Comparison of ENCODE assay signal across 8 mouse cellular contexts in genomic region chr11:59505351-59505838, GRCm38 (mm10). TPM values are rescaled to one million over a fixed set of nuclear protein-coding genes. Genes with fewer than 3 reads are reported as not detected.
DNase-seq lines count a peak whose midpoint lies in the region; ATAC-seq and TF ChIP-seq lines count a peak whose summit lies in the region.

No protein-coding gene starts in this region.

- H3K9me3 ChIP-seq in ES-E14 (ENCODE audit: control insufficient read depth, insufficient read depth, low read depth, low read length) = no peaks in the 10 kb centered on the region
- H3K9me3 ChIP-seq in forebrain, embryonic 14.5 days (replicated peaks; ENCODE audit: control insufficient read depth, low read length) = no peaks in the 10 kb centered on the region
- no peaks in the 10 kb centered on the region for H3K9me3 ChIP-seq in hindbrain, embryonic 11.5 days (ENCODE audit: control insufficient read depth, low read length)

- peak overlapping the region; percentile 91 for H3K27ac ChIP-seq in ES-E14 (ENCODE audit: insufficient read depth, low read depth, low read length, poor library complexity, severe bottlenecking)
- H3K27ac ChIP-seq in forebrain, embryonic 14.5 days (ENCODE audit: low read depth, low read length) = peak overlapping the region; percentile 87
- peak overlapping the region; percentile 82 for H3K27ac ChIP-seq in hindbrain, embryonic 11.5 days (ENCODE audit: low read depth, low read length)

- peak overlapping the region; percentile 88 to 95 for H3K4me3 ChIP-seq in ES-E14 (ENCODE audit: insufficient read depth in 1 of 2, low read depth in 1 of 2, low read length in 2 of 2, poor library complexity in 1 of 2, severe bottlenecking in 1 of 2)
- H3K4me3 ChIP-seq in forebrain, embryonic 14.5 days (ENCODE audit: low read depth, low read length) = peak overlapping the region; percentile 64
- H3K4me3 ChIP-seq in hindbrain, embryonic 11.5 days (ENCODE audit: low read depth, low read length) = peak overlapping the region; percentile 78

- ATAC-seq in forebrain, embryonic 14.5 days = peak; percentile 71
- peak; percentile 76 for ATAC-seq in hindbrain, embryonic 11.5 days (ENCODE audit: low FRiP score)

- in situ Hi-C loops in ES-E14 (cut with MboI; ENCODE audit: low sequenced_read_pairs in 2 of 2, unreplicated experiment in 2 of 2) = no loop called here

- peaks cover 2 to 8% of the 10 kb centered on the region in 2 experiments; a peak in 1 of 4 replicates for H3K4me1 ChIP-seq in ES-E14 (ENCODE audit: control insufficient read depth in 2 of 2, insufficient read depth in 2 of 2, low read length in 2 of 2, poor library complexity in 1 of 2)
- peaks cover 10% of the 10 kb centered on the region for H3K4me1 ChIP-seq in forebrain, embryonic 14.5 days (ENCODE audit: control insufficient read depth, insufficient read depth, low read length)
- H3K4me1 ChIP-seq in hindbrain, embryonic 11.5 days (replicated peaks; ENCODE audit: control insufficient read depth, insufficient read depth, low read length) = peaks cover 9% of the 10 kb centered on the region

- peak overlapping the region; percentile 88 for H3K4me2 ChIP-seq in forebrain, embryonic 14.5 days (ENCODE audit: low read length)
- H3K4me2 ChIP-seq in hindbrain, embryonic 11.5 days (replicated peaks; ENCODE audit: low read depth, low read length) = peak overlapping the region; percentile 86

- WGBS in forebrain, embryonic 14.5 days = under 1% methylated on average over 21 of the region's 21 CpGs
- whole genome bisulfite sequencing in hindbrain, embryonic 11.5 days = 0% methylated on average over 21 of the region's 21 CpGs

- H3K9ac ChIP-seq in ES-E14 (ENCODE audit: insufficient read depth, low read depth, low read length, poor library complexity, severe bottlenecking) = peak overlapping the region; percentile 92
- peak overlapping the region; percentile 87 for H3K9ac ChIP-seq in forebrain, embryonic 14.5 days (ENCODE audit: low read length)
- H3K9ac ChIP-seq in hindbrain, embryonic 11.5 days (ENCODE audit: low read depth, low read length) = peak overlapping the region; percentile 86

- peak; percentile 88 for DNase-seq in ES-E14 (ENCODE audit: low read depth, low spot score)
- DNase-seq in c-Kit-positive CD71-positive TER-119-negative erythroid progenitor cells, embryonic 14.5 days (ENCODE audit: low read depth) = peak; percentile 65
- DNase-seq in forebrain, embryonic 14.5 days (ENCODE audit: low spot score) = peak; percentile 81
- peak; percentile 75 for DNase-seq in hindbrain, embryonic 11.5 days (ENCODE audit: low spot score)
- peak; percentile 51 to 56 for DNase-seq in layer of hippocampus, postnatal 14 days (ENCODE audit: low spot score in 2 of 2)
- DNase-seq in lung, postnatal 14 days = peak; percentile 58
- DNase-seq in ovary, postnatal 36 days (ENCODE audit: low spot score) = peak; percentile 62
- peak; percentile 85 for DNase-seq in thymus, postnatal 14 days

- peaks cover 45% of the 10 kb centered on the region for H3K36me3 ChIP-seq in ES-E14 (ENCODE audit: control insufficient read depth, insufficient read depth, low read length, poor library complexity, severe bottlenecking)
- peaks cover 39% of the 10 kb centered on the region for H3K36me3 ChIP-seq in forebrain, embryonic 14.5 days (ENCODE audit: control insufficient read depth, insufficient read depth, low read length)
- peaks cover 9% of the 10 kb centered on the region; the same call in 1 of the 2 replicates for H3K36me3 ChIP-seq in hindbrain, embryonic 11.5 days (ENCODE audit: control insufficient read depth, insufficient read depth, low read length)

- no peaks in the 10 kb centered on the region for H3K27me3 ChIP-seq in forebrain, embryonic 14.5 days (replicated peaks; ENCODE audit: control insufficient read depth, insufficient read depth, low read length)
- H3K27me3 ChIP-seq in hindbrain, embryonic 11.5 days (ENCODE audit: control insufficient read depth, insufficient read depth, low read length) = no peaks in the 10 kb centered on the region

TF ChIP-seq in ES-E14, 5 proteins besides CTCF, POLR2A, EP300 and RAD21:
- TF ChIP-seq CHD2 (IDR thresholded peaks at IDR 0.05; ENCODE audit: low read depth, low read length) (no peak), HCFC1 (IDR thresholded peaks at IDR 0.05; ENCODE audit: borderline replicate concordance, insufficient read depth, low read length) (no peak), MAFK (IDR thresholded peaks at IDR 0.05; ENCODE audit: insufficient read depth, low read depth, low read length) (no peak)

RNA-seq across cellular contexts. Expression of gene Zkscan17, which starts 21.2 kb away (rescaled TPM):
- total RNA-seq in ES-E14 (2012; rRNA removed) = 22.5 and 22.6 TPM in 2 replicates
- 11.4 and 13.1 TPM in 2 replicates for polyA plus RNA-seq in forebrain, embryonic 14.5 days (2014; fragmentation: Nextera tagmentation; extraction: Ambion mirVana)
- 17.1 and 17.9 TPM in 2 replicates for polyA plus RNA-seq in hindbrain, embryonic 11.5 days (2014; fragmentation: Nextera tagmentation; extraction: Ambion mirVana)
- total RNA-seq in layer of hippocampus, postnatal 14 days (2021) = 10 to 100 TPM in 1 of 2 experiments, 1 to 10 TPM in 1; 9.4 to 13.3 TPM

RNA-seq across cellular contexts. Expression of gene Zfp867, which starts 33.1 kb away (rescaled TPM):
- 4.8 and 5.9 TPM in 2 replicates for total RNA-seq in ES-E14 (2012; rRNA removed)
- 17.5 and 19.8 TPM in 2 replicates for polyA plus RNA-seq in forebrain, embryonic 14.5 days (2014; fragmentation: Nextera tagmentation; extraction: Ambion mirVana)
- polyA plus RNA-seq in hindbrain, embryonic 11.5 days (2014; fragmentation: Nextera tagmentation; extraction: Ambion mirVana) = 12.0 and 13.3 TPM in 2 replicates
- total RNA-seq in layer of hippocampus, postnatal 14 days (2021) = 1 to 10 TPM; 3.9 to 4.7 TPM

RNA-seq across cellular contexts. Expression of gene Nlrp3, which starts 36.0 kb away (rescaled TPM):
- 0.09 and 0.21 TPM in 2 replicates for total RNA-seq in ES-E14 (2012; rRNA removed)
- 0.06 and 0.12 TPM in 2 replicates for polyA plus RNA-seq in forebrain, embryonic 14.5 days (2014; fragmentation: Nextera tagmentation; extraction: Ambion mirVana)
- 0.08 and 0.26 TPM in 2 replicates for polyA plus RNA-seq in hindbrain, embryonic 11.5 days (2014; fragmentation: Nextera tagmentation; extraction: Ambion mirVana)
- 1 to 10 TPM; 1.0 to 1.9 TPM for total RNA-seq in layer of hippocampus, postnatal 14 days (2021)

RNA-seq across cellular contexts. Expression of gene Snap47, which starts 54.4 kb away (rescaled TPM):
- 44.3 and 60.5 TPM in 2 replicates for total RNA-seq in ES-E14 (2012; rRNA removed)
- 428 and 481 TPM in 2 replicates for polyA plus RNA-seq in forebrain, embryonic 14.5 days (2014; fragmentation: Nextera tagmentation; extraction: Ambion mirVana)
- 183 and 195 TPM in 2 replicates for polyA plus RNA-seq in hindbrain, embryonic 11.5 days (2014; fragmentation: Nextera tagmentation; extraction: Ambion mirVana)
- 100 to 1,000 TPM; 334 to 342 TPM for total RNA-seq in layer of hippocampus, postnatal 14 days (2021)

RNA-seq across cellular contexts. Expression of gene Jmjd4, which starts 55.5 kb away (rescaled TPM):
- total RNA-seq in ES-E14 (2012; rRNA removed) = 14.1 and 14.7 TPM in 2 replicates
- 12.0 and 12.4 TPM in 2 replicates for polyA plus RNA-seq in forebrain, embryonic 14.5 days (2014; fragmentation: Nextera tagmentation; extraction: Ambion mirVana)
- 12.2 and 13.0 TPM in 2 replicates for polyA plus RNA-seq in hindbrain, embryonic 11.5 days (2014; fragmentation: Nextera tagmentation; extraction: Ambion mirVana)
- 10 to 100 TPM; 27.0 to 29.3 TPM for total RNA-seq in layer of hippocampus, postnatal 14 days (2021)

Comparison
In these comparisons a context has a peak if more than half of its experiments do, and no peak if none do; other contexts are left out.
1. Peak in every context shown above with its lines: DNase-seq, ATAC-seq, H3K4me3 ChIP-seq and H3K27ac ChIP-seq.